Mouse (Mus musculus): ENCODE measurements at regions not wholly inside any gene's neighbourhood (a gene's known extent, or its start where the extent isn't known, plus 50 kb on each side); places are given as distances from the start of the nearest gene placed in this dataset.

- no peak for TF ChIP-seq TCF12 (IDR thresholded peaks at IDR 0.05; ENCODE audit: insufficient read depth, poor library complexity, severe bottlenecking)
- no peak for TF ChIP-seq POLR2AphosphoS2 (IDR thresholded peaks at IDR 0.05; ENCODE audit: insufficient read length, low read depth)
Observed at GRCm38 (mm10) chr16:46291067-46291833, 136.4 kb upstream of the Gm4737 start.

Measured in myocyte (in vitro differentiated cells).